Mouse (Mus musculus) CH12.LX (cell line): ENCODE measurements around the gene Pdgfa. TPM values are rescaled to one million over a fixed set of nuclear protein-coding genes. Genes with fewer than 3 reads are reported as not detected.

Experiments used
- DNase-seq: peaks from one replicate; pipeline ENCODE4 v3.0.0-alpha.2; 2013; ENCODE audit errors: extremely low read depth
- H3K27ac ChIP-seq: 2 replicates; pipeline ENCODE4 v1.5.1; 2012; ENCODE audit warnings: low read depth, mild to moderate bottlenecking, control low read depth, moderate library complexity; ENCODE audit not compliant: insufficient read depth
- H3K27me3 ChIP-seq: replicated peaks from 2 replicates; pipeline ENCODE3; 2012; ENCODE audit warnings: inconsistent platforms
- H3K36me3 ChIP-seq, 2 experiments: replicated peaks in 1 of 2; 2 replicates each; pipeline versions ENCODE3 to v1.6.1; 2012; ENCODE audit warnings: inconsistent platforms in 1 of 2, low read length in 1 of 2, mild to moderate bottlenecking in 1 of 2, mixed read lengths in 1 of 2, moderate library complexity in 1 of 2; ENCODE audit not compliant: control insufficient read depth in 1 of 2, insufficient read depth in 1 of 2
- H3K4me1 ChIP-seq, 2 experiments: 2 replicates each; pipeline ENCODE4 v1.6.1; 2012; ENCODE audit warnings: inconsistent platforms in 1 of 2, moderate library complexity in 1 of 2; ENCODE audit not compliant: insufficient read depth in 2 of 2, control insufficient read depth in 1 of 2
- H3K4me2 ChIP-seq: 2 replicates; pipeline ENCODE4 v1.6.1; 2012; ENCODE audit warnings: low read depth, mild to moderate bottlenecking, control low read depth; ENCODE audit not compliant: poor library complexity, insufficient read depth, severe bottlenecking
- H3K4me3 ChIP-seq, 3 experiments: fragments of 150-350 bp in 1 of 3; sonication (generic) in 1 of 3; replicated peaks in 1 of 3; 2 replicates each; pipeline versions ENCODE3 to v1.5.1; 2011 to 2012; ENCODE audit warnings: low read depth in 2 of 3, low read length in 2 of 3, mild to moderate bottlenecking in 2 of 3, moderate library complexity in 2 of 3, control low read depth in 1 of 3, improper control_type of control experiment in 1 of 3, inconsistent platforms in 1 of 3, mixed read lengths in 1 of 3; ENCODE audit not compliant: poor library complexity in 1 of 3
- H3K79me2 ChIP-seq: replicated peaks from 2 replicates; pipeline ENCODE4 v1.6.1; 2012; ENCODE audit warnings: mild to moderate bottlenecking, moderate library complexity; ENCODE audit not compliant: control insufficient read depth, poor library complexity, insufficient read depth, severe bottlenecking; ENCODE audit errors: extremely low read depth
- H3K9ac ChIP-seq: 2 replicates; pipeline ENCODE4 v1.6.1; 2012; ENCODE audit warnings: low read depth, mild to moderate bottlenecking, control low read depth, moderate library complexity; ENCODE audit not compliant: insufficient read depth
- H3K9me3 ChIP-seq: replicated peaks from 2 replicates; pipeline ENCODE3; 2012; ENCODE audit warnings: low read length, inconsistent platforms, mixed read lengths
- CHD1 ChIP-seq: IDR thresholded peaks from 2 replicates; pipeline ENCODE4 v1.6.1; 2012; ENCODE audit warnings: low read depth, low read length, improper control_type of control experiment, inconsistent platforms
- EP300 ChIP-seq: IDR thresholded peaks from 2 replicates; pipeline ENCODE4 v1.6.1; 2011; ENCODE audit warnings: low read length, improper control_type of control experiment
- ETS1 ChIP-seq: conservative IDR thresholded peaks from 2 replicates; pipeline ENCODE4 v1.6.1; 2012; ENCODE audit warnings: low read depth, mild to moderate bottlenecking, inconsistent platforms, low read length, improper control_type of control experiment, moderate library complexity
- GABPA ChIP-seq: IDR thresholded peaks from 2 replicates; pipeline ENCODE4 v1.6.1; 2012; ENCODE audit warnings: low read depth, low read length, improper control_type of control experiment, inconsistent platforms; ENCODE audit not compliant: insufficient replicate concordance
- IRF4 ChIP-seq: IDR thresholded peaks from 2 replicates; pipeline ENCODE4 v1.6.1; 2014; ENCODE audit warnings: low read depth, mild to moderate bottlenecking, inconsistent platforms, low read length, improper control_type of control experiment
- MAFK ChIP-seq: IDR thresholded peaks from 2 replicates; pipeline ENCODE4 v1.6.1; 2011; ENCODE audit warnings: low read length, improper control_type of control experiment; ENCODE audit not compliant: insufficient replicate concordance
- NRF1 ChIP-seq: IDR thresholded peaks from 2 replicates; pipeline ENCODE4 v1.6.1; 2014; ENCODE audit warnings: low read depth, mild to moderate bottlenecking, inconsistent platforms, low read length, improper control_type of control experiment, moderate library complexity
- PAX5 ChIP-seq: IDR thresholded peaks from 2 replicates; pipeline ENCODE4 v1.6.1; 2012; ENCODE audit warnings: low read length, inconsistent platforms, mixed read lengths
- POLR2AphosphoS2 ChIP-seq: IDR thresholded peaks from 2 replicates; pipeline ENCODE4 v1.6.1; 2011; ENCODE audit warnings: low read depth, low read length, improper control_type of control experiment
- RAD21 ChIP-seq: IDR thresholded peaks from 2 replicates; pipeline ENCODE4 v1.6.1; 2011; ENCODE audit warnings: low read depth, mild to moderate bottlenecking, low read length, improper control_type of control experiment, moderate library complexity
- TBP ChIP-seq: conservative IDR thresholded peaks from 2 replicates; pipeline ENCODE4 v1.6.1; 2011; ENCODE audit warnings: low read depth, low read length, improper control_type of control experiment
- UBTF ChIP-seq: IDR thresholded peaks from 2 replicates; pipeline ENCODE4 v1.6.1; 2012; ENCODE audit warnings: low read depth, mild to moderate bottlenecking, inconsistent platforms, low read length, improper control_type of control experiment, moderate library complexity
- USF1 ChIP-seq: IDR thresholded peaks from 2 replicates; pipeline ENCODE4 v1.6.1; 2014; ENCODE audit warnings: low read depth, mild to moderate bottlenecking, inconsistent platforms, low read length, improper control_type of control experiment
- USF2 ChIP-seq: conservative IDR thresholded peaks from 2 replicates; pipeline ENCODE4 v1.6.1; 2011; ENCODE audit warnings: low read depth, low read length, improper control_type of control experiment
- ZNF384 ChIP-seq: IDR thresholded peaks from 2 replicates; pipeline ENCODE4 v1.6.1; 2012; ENCODE audit warnings: low read depth, low read length, improper control_type of control experiment, inconsistent platforms
- dilution Hi-C: fragments of 300-500 bp; cut with MboI; formaldehyde crosslinking; loops from 2 replicates; pipeline ENCODE4 v1.14.3; 2020; ENCODE audit warnings: low sequenced_read_pairs; ENCODE audit not compliant: extremely low pct_unique_long_range_greater_than_20kb, extremely low pct_ligation_motif_present
- in situ Hi-C: fragments of 300-500 bp; cut with MboI; formaldehyde crosslinking; loops from 3 replicates; pipeline ENCODE4 v1.14.3; 2019; ENCODE audit warnings: low sequenced_read_pairs, low pct_ligation_motif_present, low pct_unique_long_range_greater_than_20kb, mixed read lengths
- polyA plus RNA-seq: library from polyadenylated mRNA; unstranded; fragments of >175 nt; gene quantifications from 2 replicates; pipeline ENCODE4 v1.2.1, GENCODE M21; 2012; ENCODE audit warnings: low read depth; ENCODE audit not compliant: insufficient read length
- total RNA-seq, 2 experiments: library from RNA; depleted of rRNA; stranded (reverse); fragments of 300-350 nt in 1 of 2; fragments of >200 nt in 1 of 2; gene quantifications; 2 replicates each; pipeline ENCODE4 v1.2.3; 2012 to 2014

Gene Pdgfa
- total and polyA plus RNA-seq, 3 experiments, result 26.5 to 30.7 (median 27.5) TPM

- Histone ChIP-seq H3K4me1 (peaks cover 4 to 44% of the 10 kb centered on the region in 2 experiments; a peak in 3 of 4 replicates), H3K9me3 (no peaks in the 10 kb centered on the region), H3K4me2 (no peak overlapping the region), H3K4me3 (no peak overlapping the region), H3K27ac (no peak overlapping the region), H3K36me3 (no peaks in the 10 kb centered on the region), H3K79me2 (no peaks in the 10 kb centered on the region), H3K27me3 (no peaks in the 10 kb centered on the region), H3K9ac (no peak overlapping the region)
- DNase-seq, result no peak
- in situ Hi-C loops, result loop anchor here (10.0 kb wide), 1 partner anchor 60 kb away; no protein-coding TSS in a partner anchor
- TF ChIP-seq NRF1, result no peak
- TF ChIP-seq POLR2AphosphoS2, result no peak
- no peak for TF ChIP-seq RAD21
- TF ChIP-seq PAX5, result no peak
- dilution Hi-C loops, result no loop called here
Measured at GRCm38 (mm10) chr5:138934540-138934939, 62.6 kb downstream of the Pdgfa start.

GRCm38 (mm10) chr5:138932460-138933432 is 64.4 kb downstream of the Pdgfa start:
- no peak for DNase-seq
- Histone ChIP-seq H3K79me2 (no peaks in the 10 kb centered on the region), H3K4me2 (no peak overlapping the region), H3K4me3 (no peak overlapping the region), H3K36me3 (no peaks in the 10 kb centered on the region), H3K9me3 (no peaks in the 10 kb centered on the region), H3K27me3 (no peaks in the 10 kb centered on the region), H3K27ac (no peak overlapping the region), H3K4me1 (peaks cover 4 to 39% of the 10 kb centered on the region in 2 experiments; a peak in 3 of 4 replicates), H3K9ac (no peak overlapping the region)
- in situ Hi-C loops (loop anchor here (10.0 kb wide), 1 partner anchor 58 kb away; no protein-coding TSS in a partner anchor), dilution Hi-C loops (no loop called here)
- TF ChIP-seq GABPA, result no peak
- TF ChIP-seq POLR2AphosphoS2, result no peak
- TF ChIP-seq IRF4, result no peak
- no peak for TF ChIP-seq USF1
- no peak for TF ChIP-seq TBP
- no peak for TF ChIP-seq CHD1
- no peak for TF ChIP-seq USF2
- TF ChIP-seq ZNF384, result no peak
- no peak for TF ChIP-seq ETS1
- no peak for TF ChIP-seq MAFK
- no peak for TF ChIP-seq EP300
- no peak for TF ChIP-seq UBTF
